Mouse (Mus musculus) ovary, postnatal 14 days (tissue): Measurements from ENCODE around the gene Bcdin3d.
A peak's percentile ranks its signal among the peaks of the same experiment; 100 is the strongest.

Source experiments
- DNase-seq: peaks from one replicate; pipeline ENCODE4 v3.0.0; 2022; ENCODE audit warnings: low spot score

The Bcdin3d gene

DNA sequence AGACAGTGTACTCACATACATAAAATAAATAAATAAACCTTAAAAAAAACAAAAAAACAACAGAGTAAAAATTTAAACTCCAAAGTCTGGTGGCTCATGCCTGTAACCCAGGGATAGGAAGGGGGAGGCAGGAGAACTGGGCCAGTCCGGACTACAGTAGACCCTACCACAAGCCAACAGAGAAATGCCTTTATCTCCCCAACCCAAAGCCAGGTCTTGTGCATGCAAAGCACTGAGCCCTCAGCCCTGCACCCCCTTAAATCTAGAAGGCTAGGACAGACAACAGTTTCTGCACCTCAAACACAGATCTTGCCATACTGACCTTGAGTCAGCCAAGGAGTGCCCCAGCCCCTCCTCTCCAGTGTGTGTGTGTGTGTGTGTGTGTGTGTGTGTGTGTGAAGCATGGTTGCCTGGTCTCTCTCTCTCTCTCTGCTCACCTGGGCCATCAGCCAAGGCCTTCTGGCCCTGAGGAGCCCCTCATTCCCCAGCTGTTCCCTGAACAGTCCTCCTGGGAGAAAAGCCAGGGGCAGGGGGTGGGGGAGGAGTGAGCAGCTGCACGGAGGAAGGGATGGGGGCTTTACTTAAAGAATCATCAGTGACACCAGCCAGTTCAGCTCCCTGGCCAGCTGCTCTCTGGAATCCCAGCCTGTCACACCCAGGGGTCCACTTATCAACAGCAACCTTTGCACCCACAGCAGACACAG, 34.3 kb downstream of the Bcdin3d start:
- DNase-seq: peak; percentile 43

DNA sequence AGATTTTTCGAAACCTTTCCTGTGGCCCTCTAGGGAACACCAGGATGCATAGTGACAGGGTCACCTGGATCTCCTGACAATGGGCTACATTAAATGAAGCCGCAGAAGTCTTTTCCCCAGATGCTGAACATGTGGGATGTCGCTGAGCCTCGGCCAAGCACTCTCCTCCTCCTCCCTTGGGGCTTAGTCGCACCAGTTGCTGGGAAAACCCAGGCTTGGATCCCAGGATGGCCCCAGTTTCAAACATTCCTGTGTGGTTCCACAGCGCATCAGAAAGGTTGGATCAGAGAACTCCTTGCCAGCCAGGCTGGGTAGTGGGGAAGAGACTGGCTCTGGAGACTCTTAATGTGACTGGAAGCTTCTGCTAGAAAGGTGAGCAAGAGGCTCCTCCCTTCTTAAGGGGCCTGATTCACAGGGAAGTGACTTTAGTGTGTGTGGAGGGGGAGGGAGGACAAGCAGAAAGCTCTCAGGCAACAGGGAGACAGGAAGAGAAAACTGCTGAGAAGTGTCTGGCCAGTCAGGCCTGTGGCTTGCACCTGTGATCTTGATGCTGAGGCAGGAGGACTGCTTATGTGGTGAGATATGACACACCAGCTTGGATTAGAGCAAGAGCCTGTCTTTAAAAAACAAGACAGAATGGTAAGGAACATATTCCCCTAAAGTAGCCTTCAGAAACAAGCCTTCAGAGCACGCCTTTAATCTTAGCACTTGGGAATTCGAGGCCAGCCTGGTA, 35.4 kb downstream of the Bcdin3d start:
- DNase-seq: no peak

DNA sequence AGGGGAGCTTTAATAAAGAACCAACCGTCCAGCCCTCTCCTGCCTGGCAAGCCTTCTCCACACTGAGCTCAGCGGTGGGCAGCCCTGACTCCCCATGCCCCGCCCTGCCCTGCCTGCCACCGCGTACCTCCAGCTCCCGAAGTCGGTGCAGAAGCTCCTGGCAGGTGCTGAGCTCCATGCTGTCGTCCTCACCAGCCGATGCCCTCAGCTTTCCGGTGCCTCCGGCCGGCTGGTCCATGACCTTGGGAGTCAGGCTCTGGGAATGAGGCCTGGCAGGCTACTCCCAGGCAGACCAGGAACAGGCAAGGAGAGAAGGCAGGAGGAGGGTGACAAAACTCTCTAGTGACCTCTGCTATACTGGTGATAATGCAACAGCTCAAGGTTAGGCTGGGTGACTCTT, 40.6 kb downstream of the Bcdin3d start:
- DNase-seq: no peak

DNA sequence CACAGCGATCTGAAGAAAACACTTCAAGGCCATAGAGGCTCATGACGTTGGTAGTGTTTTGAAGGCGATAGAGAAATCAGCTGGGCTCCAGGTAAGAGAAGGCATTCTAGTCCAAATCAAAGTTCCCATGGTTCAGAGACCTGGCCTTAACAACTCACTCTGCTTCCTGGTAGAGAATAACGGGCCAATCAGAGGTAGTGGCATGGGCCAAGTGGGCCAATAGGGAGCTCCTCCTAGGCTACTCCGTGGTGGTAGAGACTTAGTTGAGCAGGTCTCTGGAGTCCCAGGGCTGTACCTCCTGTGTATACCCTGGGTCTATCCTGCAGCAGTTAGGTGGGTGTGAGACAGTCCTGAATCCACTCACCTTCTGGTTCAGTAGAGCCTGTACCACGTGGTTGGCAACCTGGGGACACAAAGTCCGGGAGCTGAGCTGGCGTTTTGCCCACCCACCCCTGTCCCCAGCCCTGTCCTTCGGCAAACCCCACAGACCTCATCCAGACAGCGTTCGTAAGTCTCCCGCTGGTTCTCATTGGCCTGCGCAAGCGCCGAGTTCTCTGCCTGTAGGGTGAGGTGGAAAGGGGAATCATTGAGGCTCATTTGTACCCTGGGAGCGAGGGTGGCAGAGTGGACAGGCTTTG, 41.3 kb downstream of the Bcdin3d start:
- DNase-seq: no peak

DNA sequence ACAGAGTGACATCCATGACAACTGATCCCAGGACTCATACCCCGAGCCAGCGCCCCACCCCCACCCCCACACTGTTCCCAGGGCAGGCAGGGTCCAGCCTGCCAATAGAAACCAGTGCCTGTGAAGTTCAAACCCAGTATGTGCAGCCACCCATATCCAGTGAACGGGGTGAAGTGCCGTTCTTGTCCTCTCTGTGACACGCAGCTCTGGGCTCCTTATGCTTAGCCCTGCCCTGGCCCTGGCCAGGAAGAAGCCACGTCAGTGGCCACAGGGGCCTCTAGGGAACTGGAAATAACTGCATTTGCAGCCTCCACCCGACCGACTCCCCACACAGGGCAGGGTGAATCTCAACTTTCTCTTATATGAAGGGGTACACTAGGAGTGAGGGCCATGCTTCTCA, 42.6 kb downstream of the Bcdin3d start:
- no peak for DNase-seq

DNA sequence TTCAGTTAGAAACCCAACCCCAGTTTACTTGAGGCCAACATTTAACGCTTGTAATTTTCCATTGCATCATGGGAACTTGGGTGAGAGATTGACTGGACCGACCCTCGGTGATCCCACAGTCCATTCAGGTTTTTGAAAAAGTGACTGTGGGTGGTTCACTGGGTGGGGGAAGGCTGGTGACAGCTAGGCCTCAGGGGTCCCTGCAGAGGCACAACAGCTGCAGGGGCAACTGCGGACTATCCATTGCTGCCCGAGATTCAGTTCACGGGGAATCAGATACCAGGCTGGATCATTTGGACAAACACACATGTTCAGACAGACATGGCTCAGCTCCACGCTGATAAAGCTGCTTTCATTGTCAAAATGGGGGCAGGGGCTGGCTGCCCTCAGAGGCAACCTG, 43.0 kb downstream of the Bcdin3d start:
- DNase-seq: no peak

DNA sequence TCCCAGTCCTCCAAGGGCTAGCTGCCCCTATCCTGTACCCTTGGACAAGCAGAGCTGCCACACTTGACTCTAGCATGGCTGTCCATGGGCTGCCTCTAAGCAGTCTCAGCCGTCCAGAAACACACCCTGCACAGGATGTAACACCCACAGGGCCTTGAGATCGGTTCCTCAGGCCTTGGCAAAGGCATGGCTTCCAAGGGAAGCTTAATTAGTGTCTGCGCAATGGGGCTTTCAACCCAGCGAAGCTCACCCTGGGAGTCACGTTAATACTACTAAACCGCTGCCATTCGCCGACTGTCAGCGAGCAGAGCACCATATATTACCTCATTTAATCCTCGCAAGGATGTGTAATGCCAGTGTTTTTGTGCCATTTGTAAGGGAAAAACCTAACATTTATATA, 43.5 kb downstream of the Bcdin3d start:
- DNase-seq: no peak

DNA sequence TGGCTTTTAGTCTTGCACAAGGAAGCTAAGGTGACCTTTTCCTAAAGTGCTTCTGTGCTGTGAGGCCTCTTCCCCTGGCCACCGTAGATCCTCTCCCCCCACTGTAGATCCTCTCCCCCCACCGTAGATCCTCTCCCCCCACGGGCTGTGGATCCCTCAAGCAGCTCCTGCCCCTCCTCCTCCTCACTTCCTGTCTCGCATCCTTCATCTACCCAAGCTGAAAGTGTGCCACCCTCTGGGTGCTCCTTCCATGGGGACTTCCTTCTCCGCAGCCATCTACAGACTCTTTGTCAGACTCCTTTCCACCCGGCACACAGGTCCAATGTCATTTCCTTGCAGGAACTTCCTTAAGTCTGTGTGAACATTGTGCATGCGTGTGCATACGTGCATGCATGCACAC, 44.1 kb downstream of the Bcdin3d start:
- DNase-seq: no peak

DNA sequence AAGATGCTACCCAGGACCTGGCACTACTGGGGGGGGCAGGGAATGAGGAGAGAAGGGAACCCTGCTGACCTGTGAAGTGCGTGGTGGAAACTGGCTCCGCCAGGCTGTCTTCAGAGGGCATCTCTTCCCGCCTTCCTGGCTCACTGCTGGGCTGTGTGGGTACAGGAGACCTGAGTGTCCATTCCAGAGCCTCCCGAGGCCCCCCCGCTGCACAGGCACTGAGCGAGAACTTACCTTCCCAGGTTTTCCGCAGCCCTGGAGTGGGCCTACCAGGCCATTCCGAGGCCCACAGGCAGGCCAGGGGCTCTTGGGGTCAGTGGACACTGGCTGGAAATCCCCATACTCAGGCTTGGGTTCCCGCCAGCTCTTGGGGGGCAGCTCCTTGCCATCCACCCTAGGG, 50.6 kb downstream of the Bcdin3d start:
- DNase-seq: no peak

DNA sequence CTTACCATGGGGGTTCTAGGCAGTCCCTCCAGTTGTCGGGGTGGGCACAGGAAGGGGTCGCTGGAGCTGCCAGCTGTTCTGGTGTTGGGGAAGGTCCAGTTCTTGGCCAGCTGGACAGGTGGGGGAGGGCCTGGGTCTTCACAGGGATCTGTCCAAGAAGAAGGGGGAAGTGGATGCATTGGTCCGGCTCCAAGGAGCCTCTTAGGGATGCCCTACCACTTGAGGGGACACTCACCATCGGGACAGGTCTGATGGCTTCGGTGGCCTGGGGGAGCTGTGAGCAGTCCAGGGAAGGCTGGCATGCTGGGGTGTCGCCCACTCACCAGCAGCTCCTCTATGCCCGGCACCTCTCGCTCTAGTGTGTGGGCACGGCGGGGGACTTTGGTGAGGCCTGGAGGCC, 51.4 kb downstream of the Bcdin3d start:
- DNase-seq: no peak

DNA sequence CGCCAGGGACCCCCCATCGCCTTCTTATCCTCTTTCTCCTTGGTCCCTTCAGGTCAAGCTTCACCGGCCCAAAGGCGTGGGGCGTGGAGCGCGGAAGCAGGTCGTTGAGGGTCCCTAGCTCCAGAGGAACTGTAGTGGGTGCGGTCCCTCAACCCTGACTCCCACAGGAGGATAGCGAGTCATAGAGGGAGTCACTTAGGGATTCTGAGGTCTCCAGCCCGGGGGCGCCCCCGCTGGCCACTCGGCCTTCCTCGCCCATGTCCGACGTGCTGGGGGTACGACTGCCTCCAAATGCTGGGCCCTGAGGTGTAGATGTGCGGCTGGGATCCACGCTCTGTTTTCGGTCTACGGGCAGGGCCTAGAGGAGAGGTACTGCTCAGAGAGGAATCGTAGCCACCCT, 52.0 kb downstream of the Bcdin3d start:
- DNase-seq: no peak

DNA sequence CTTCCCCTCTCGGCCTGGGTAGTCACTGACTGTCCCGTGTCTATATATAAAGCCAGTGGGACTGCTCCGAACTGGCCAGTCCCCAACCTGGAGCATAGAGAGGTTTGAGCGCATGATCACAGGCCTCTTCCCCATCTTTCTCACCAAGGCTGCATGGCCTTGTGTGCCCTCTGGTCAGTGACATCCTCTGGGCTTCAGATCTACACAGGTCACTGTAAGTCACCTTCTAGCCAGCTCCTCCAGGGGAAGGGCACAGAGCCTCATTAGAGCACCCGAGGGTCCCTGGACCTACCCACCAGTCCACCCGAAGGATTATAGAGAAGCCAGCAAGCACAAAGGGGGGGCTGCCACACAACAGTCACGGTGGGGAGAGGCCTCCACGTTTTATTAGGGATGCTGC, 52.9 kb downstream of the Bcdin3d start:
- no peak for DNase-seq

DNA sequence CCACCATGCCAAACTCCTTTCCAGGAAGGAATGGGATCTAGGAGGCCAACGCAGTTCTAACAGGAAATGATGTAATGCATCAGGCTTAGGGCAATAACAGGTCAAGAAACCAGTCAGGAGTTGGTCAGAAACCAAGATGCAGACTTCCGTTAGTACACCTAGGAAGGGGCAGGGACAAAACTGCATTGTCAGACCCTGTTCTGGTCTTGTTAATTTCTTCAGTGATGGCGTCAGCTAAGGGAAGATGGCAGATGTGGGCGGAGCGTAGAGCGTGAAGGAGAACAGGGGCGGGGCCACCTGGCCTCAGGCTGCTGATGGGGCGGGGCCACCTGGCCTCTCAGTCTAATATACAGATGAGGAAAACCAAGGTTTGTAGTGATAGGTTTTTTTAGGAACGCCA, 53.4 kb downstream of the Bcdin3d start:
- no peak for DNase-seq

DNA sequence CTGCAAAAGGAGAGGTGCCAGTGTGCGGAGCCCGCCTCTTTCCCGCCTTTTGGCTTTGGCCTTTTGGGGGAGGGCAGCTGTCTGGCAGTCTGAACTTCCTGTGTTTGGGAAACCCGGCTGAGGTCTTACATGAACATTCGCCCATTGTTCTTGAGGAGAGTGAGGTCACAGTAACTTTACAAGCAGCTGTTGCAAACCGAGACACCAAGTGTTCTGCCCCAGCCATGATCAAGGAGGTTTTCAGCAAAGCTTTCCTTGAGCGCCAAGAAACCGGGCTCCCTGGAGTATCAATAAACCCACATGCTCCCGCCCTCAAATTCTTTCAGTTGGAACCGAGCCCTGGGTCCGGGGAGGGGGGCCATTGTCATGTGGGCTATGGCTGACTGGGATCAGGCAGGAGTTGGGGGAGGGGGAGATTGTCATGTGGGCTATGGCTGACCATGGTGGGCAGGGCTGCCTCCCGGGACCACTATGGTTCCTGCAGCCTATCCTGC, 54.0 kb downstream of the Bcdin3d start:
- peak; percentile 67 for DNase-seq

DNA sequence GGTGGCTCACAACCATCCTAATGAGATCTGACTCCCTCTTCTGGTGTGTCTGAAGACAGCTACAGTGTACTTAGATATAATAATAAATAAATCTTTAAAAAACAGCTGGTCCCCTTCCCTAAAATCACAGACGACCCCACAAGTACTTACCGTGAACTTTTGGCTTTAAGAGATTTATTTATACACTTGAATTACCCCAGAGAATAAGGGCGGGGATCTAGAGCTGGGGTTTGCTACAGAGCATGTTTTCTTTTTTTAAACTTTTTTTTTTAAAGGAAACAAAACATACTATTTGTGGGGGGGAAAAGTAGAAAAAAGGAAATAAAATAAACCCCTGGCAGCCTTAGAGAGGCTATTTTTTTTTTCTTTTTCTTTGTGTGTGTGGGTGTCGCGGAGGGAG, 54.4 kb downstream of the Bcdin3d start:
- DNase-seq: no peak
